Mouse (Mus musculus) limb, embryonic 14.5 days (tissue): ENCODE data around the gene Chrm2. TPM values are rescaled to one million over a fixed set of nuclear protein-coding genes. Genes with fewer than 3 reads are reported as not detected.

ENCODE experiments used
- ATAC-seq: fragments of 200-750 bp; cut with Nextera tagmentation; 2 replicates; pipeline ENCODE4 v1.8.0; 2017; ENCODE audit warnings: low read depth, moderate number of reproducible peaks, moderate TSS enrichment; ENCODE audit not compliant: low FRiP score
- DNase-seq: peaks from one replicate; pipeline ENCODE4 v3.0.0-alpha.2; 2015; ENCODE audit warnings: low spot score
- H3K27ac ChIP-seq: fragments of 300-500 bp; sonication (generic); replicated peaks from 2 replicates; pipeline ENCODE4 v1.5.1; 2014; ENCODE audit warnings: low read depth, mild to moderate bottlenecking, low read length, moderate library complexity, mixed read lengths
- H3K27me3 ChIP-seq: fragments of 300-500 bp; sonication (generic); 2 replicates; pipeline ENCODE4 v1.6.1; 2014; ENCODE audit warnings: low read length, mixed read lengths; ENCODE audit not compliant: control insufficient read depth, insufficient read depth
- H3K36me3 ChIP-seq: fragments of 300-500 bp; sonication (generic); 2 replicates; pipeline ENCODE4 v1.6.1; 2014; ENCODE audit warnings: mild to moderate bottlenecking, low read length, moderate library complexity, mixed read lengths; ENCODE audit not compliant: control insufficient read depth, insufficient read depth
- H3K4me1 ChIP-seq: fragments of 300-500 bp; sonication (generic); 2 replicates; pipeline ENCODE4 v1.6.1; 2014; ENCODE audit warnings: antibody characterized with exemption, low read length, mixed read lengths; ENCODE audit not compliant: control insufficient read depth, insufficient read depth
- H3K4me2 ChIP-seq: fragments of 300-500 bp; sonication (generic); replicated peaks from 2 replicates; pipeline ENCODE4 v1.6.1; 2014; ENCODE audit warnings: low read depth, mild to moderate bottlenecking, low read length, moderate library complexity; ENCODE audit not compliant: severe bottlenecking
- H3K4me3 ChIP-seq: fragments of 300-500 bp; sonication (generic); replicated peaks from 2 replicates; pipeline ENCODE4 v1.5.1; 2014; ENCODE audit warnings: low read length
- H3K9ac ChIP-seq: fragments of 300-500 bp; sonication (generic); 2 replicates; pipeline ENCODE4 v1.6.1; 2014; ENCODE audit warnings: mild to moderate bottlenecking, low read depth, low read length, moderate library complexity; ENCODE audit not compliant: severe bottlenecking
- H3K9me3 ChIP-seq: fragments of 300-500 bp; sonication (generic); 2 replicates; pipeline ENCODE4 v1.6.1; 2016; ENCODE audit warnings: low read length; ENCODE audit not compliant: control insufficient read depth
- POLR2A ChIP-seq: fragments of 200-500 bp; IDR thresholded peaks from 2 replicates; pipeline ENCODE4 v1.8.0; 2012; ENCODE audit warnings: inconsistent platforms, mild to moderate bottlenecking, moderate library complexity, borderline replicate concordance; ENCODE audit not compliant: insufficient read depth, insufficient read length; ENCODE audit errors: extremely low read depth
- WGBS: fragments of 180-500 bp; shearing (Covaris S2); extraction: QIAGEN DNeasy Blood & Tissue Kit; methylation state at CpG from one replicate; pipeline ENCODE4 v1.1.7; 2014; 5-methylcytosine and 5-hydroxymethylcytosine counted together
- polyA plus RNA-seq, 2 experiments: library from polyadenylated mRNA; depleted of rRNA in 1 of 2; stranded (reverse) in 1 of 2; unstranded in 1 of 2; fragments of >200 nt; fragmentation: Nextera tagmentation in 1 of 2; extraction: Ambion mirVana in 1 of 2; gene quantifications; 2 replicates each; pipeline versions ENCODE4 v1.2.1 to v1.2.3; 2012 to 2014

The Chrm2 gene
- polyA plus RNA-seq, 2 experiments, result 0.87 to 2.0 TPM

GRCm38 (mm10) chr6:36389260-36389965 lies 1.5 kb downstream of the Chrm2 start:
- peaks cover 36% of the 10 kb centered on the region for H3K27me3 ChIP-seq
- no peaks in the 10 kb centered on the region for H3K9me3 ChIP-seq
- 29% methylated on average over 20 of the region's 20 CpGs for WGBS
- peak overlapping the region; percentile 46; the same call in 1 of the 2 replicates for H3K9ac ChIP-seq
- ATAC-seq, result no peak
- no peaks in the 10 kb centered on the region for H3K36me3 ChIP-seq
- H3K4me1 ChIP-seq, result peaks cover 10% of the 10 kb centered on the region; the same call in 1 of the 2 replicates
- TF ChIP-seq POLR2A, result no peak
- no peak overlapping the region for H3K27ac ChIP-seq
- peak overlapping the region; percentile 89 for H3K4me2 ChIP-seq
- DNase-seq, result no peak
- H3K4me3 ChIP-seq, result peak overlapping the region; percentile 49

GRCm38 (mm10) chr6:36393705-36394104 lies 5.8 kb downstream of the Chrm2 start:
- Histone ChIP-seq H3K9ac (no peak overlapping the region), H3K9me3 (no peaks in the 10 kb centered on the region), H3K4me3 (no peak overlapping the region), H3K4me1 (peaks cover 8% of the 10 kb centered on the region; the same call in 1 of the 2 replicates), H3K4me2 (no peak overlapping the region), H3K27ac (no peak overlapping the region), H3K36me3 (no peaks in the 10 kb centered on the region), H3K27me3 (peaks cover 13% of the 10 kb centered on the region)
- ATAC-seq, result no peak
- DNase-seq, result peak; percentile 14
- TF ChIP-seq POLR2A, result no peak
- WGBS, result 61% methylated on average over 4 of the region's 4 CpGs

- Histone ChIP-seq H3K9ac (no peak overlapping the region), H3K4me1 (no peaks in the 10 kb centered on the region), H3K27me3 (no peaks in the 10 kb centered on the region), H3K4me3 (no peak overlapping the region), H3K36me3 (no peaks in the 10 kb centered on the region), H3K9me3 (no peaks in the 10 kb centered on the region), H3K4me2 (no peak overlapping the region), H3K27ac (no peak overlapping the region)
- 75% methylated on average over 5 of the region's 5 CpGs for WGBS
- no peak for ATAC-seq
- DNase-seq, result no peak
- no peak for TF ChIP-seq POLR2A
Measured at GRCm38 (mm10) chr6:36405139-36405538, 17.3 kb downstream of the Chrm2 start.

- Histone ChIP-seq H3K27me3 (no peaks in the 10 kb centered on the region), H3K36me3 (no peaks in the 10 kb centered on the region), H3K9me3 (no peaks in the 10 kb centered on the region), H3K4me2 (no peak overlapping the region), H3K4me1 (no peaks in the 10 kb centered on the region), H3K27ac (no peak overlapping the region), H3K4me3 (no peak overlapping the region), H3K9ac (no peak overlapping the region)
- DNase-seq (no peak), ATAC-seq (no peak)
- no peak for TF ChIP-seq POLR2A
Measured at GRCm38 (mm10) chr6:36409016-36409415, 21.1 kb downstream of the Chrm2 start.

- WGBS, result 84% methylated on average over 2 of the region's 2 CpGs
- no peak overlapping the region for H3K4me2 ChIP-seq
- H3K9me3 ChIP-seq, result no peaks in the 10 kb centered on the region
- ATAC-seq (no peak), DNase-seq (no peak)
- no peak overlapping the region for H3K27ac ChIP-seq
- no peak for TF ChIP-seq POLR2A
- no peaks in the 10 kb centered on the region for H3K36me3 ChIP-seq
- H3K4me3 ChIP-seq, result no peak overlapping the region
- no peaks in the 10 kb centered on the region for H3K27me3 ChIP-seq
- no peaks in the 10 kb centered on the region for H3K4me1 ChIP-seq
- no peak overlapping the region for H3K9ac ChIP-seq
Measured at GRCm38 (mm10) chr6:36410057-36410456, 22.2 kb downstream of the Chrm2 start.
